In the genomic region with DNA sequence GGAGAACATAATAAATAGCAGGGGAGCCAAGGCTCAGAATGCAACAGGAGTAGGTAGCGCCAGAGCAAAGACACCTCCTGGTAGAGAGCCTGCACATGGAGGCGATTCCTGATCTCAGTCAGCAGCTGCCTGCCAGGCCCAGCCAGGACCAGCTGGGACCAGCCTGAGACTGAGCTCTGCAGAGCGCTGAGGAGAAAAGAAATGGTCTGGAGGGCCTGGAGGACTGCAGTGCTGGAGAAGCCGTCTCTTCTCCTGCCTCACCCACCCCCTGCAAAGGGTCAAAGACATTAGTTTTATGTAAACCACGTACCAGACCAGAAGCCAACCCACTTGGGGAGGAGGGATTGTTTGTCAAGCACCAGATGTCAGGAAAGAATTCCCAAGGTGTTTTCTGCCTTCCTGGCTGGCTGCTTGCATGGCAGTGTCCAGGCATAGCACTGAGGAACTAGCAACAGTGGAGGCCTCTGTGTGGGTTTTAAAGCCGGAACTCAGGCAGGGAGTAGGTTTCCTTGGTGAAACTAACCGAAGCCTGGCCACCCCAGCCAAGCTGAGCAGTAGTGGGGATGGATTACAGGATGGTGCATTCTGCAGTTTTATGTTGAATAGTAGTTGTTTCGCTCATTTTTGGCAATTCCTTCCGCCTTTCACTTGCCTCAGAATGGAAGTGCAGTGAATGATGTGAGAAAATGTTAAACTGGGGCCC, we compare ENCODE assay signal across 8 mouse cellular contexts.
DNase-seq lines count a peak whose midpoint lies in the region; ATAC-seq and TF ChIP-seq lines count a peak whose summit lies in the region.

No protein-coding gene starts in this region.

- no peak overlapping the region for H3K9ac ChIP-seq in hindbrain, embryonic 11.5 days (ENCODE audit: low read depth, low read length)
- H3K9ac ChIP-seq in limb, embryonic 11.5 days (ENCODE audit: low read length), result no peak overlapping the region; the same call in 1 of the 2 replicates

- POLR2A ChIA-PET in Patski (lab: Charles Lee), result no interaction called here

- CTCF ChIA-PET in Patski (lab: Charles Lee), result interaction anchor here (1.0 to 1.6 kb wide), 3 partner anchors 13 to 365 kb away, joined by 3 to 5 read pairs (median 3); no protein-coding TSS in a partner anchor

- H3K4me2 ChIP-seq in hindbrain, embryonic 11.5 days (replicated peaks; ENCODE audit: low read depth, low read length), result no peak overlapping the region
- H3K4me2 ChIP-seq in limb, embryonic 11.5 days (ENCODE audit: low read depth, severe bottlenecking), result no peak overlapping the region

- DNase-seq in 3T3-L1 (ENCODE audit: low read depth, low spot score) (peak; percentile 21), Patski (ENCODE audit: low read depth, low spot score) (peak; percentile 34)
- DNase-seq in hindbrain, embryonic 11.5 days (ENCODE audit: low spot score), result peak; percentile 54
- peak; percentile 74 for DNase-seq in limb, embryonic 11.5 days (ENCODE audit: low spot score)
- DNase-seq in ovary, adult 18-20 months (ENCODE audit: low spot score), result no peak
- DNase-seq in spleen, postnatal 36 days (ENCODE audit: low spot score in 2 of 2), result no peak
- no peak for DNase-seq in adrenal gland, adult 2 months

- H3K4me1 ChIP-seq in hindbrain, embryonic 11.5 days (replicated peaks; ENCODE audit: control insufficient read depth, insufficient read depth, low read length), result peaks cover 12% of the 10 kb centered on the region
- peaks cover 38% of the 10 kb centered on the region for H3K4me1 ChIP-seq in limb, embryonic 11.5 days (ENCODE audit: control insufficient read depth, insufficient read depth, low read length)
- peaks cover 38% of the 10 kb centered on the region for H3K4me1 ChIP-seq in olfactory bulb, adult 2 months (ENCODE audit: control insufficient read depth, insufficient read depth, low read length)

- 56% methylated on average over 9 of the region's 9 CpGs for WGBS in hindbrain, embryonic 11.5 days
- 35% methylated on average over 9 of the region's 9 CpGs for WGBS in limb, embryonic 11.5 days
- WGBS in olfactory bulb, adult 2 months, result 40% methylated on average over 9 of the region's 9 CpGs

- in situ Hi-C loops in Patski (cut with MboI; ENCODE audit: low pct_unique_long_range_greater_than_20kb), result no loop called here

- peak overlapping the region; percentile 37 for H3K27ac ChIP-seq in hindbrain, embryonic 11.5 days (ENCODE audit: low read depth, low read length)
- H3K27ac ChIP-seq in limb, embryonic 11.5 days (replicated peaks; ENCODE audit: low read depth, low read length), result peak overlapping the region; percentile 81
- H3K27ac ChIP-seq in olfactory bulb, adult 2 months (ENCODE audit: insufficient read depth, low read depth, low read length), result peak overlapping the region; percentile 44

- no peak for TF ChIP-seq POLR2A in olfactory bulb, adult 2 months (IDR thresholded peaks at IDR 0.05; ENCODE audit: insufficient read depth, low read depth, low read length)

- TF ChIP-seq CTCF in Patski (IDR thresholded peaks at IDR 0.05), result no peak
- TF ChIP-seq CTCF in olfactory bulb, adult 2 months (IDR thresholded peaks at IDR 0.05; ENCODE audit: insufficient read depth, low read depth, low read length), result no peak

- no peak overlapping the region for H3K4me3 ChIP-seq in hindbrain, embryonic 11.5 days (ENCODE audit: low read depth, low read length)
- no peak overlapping the region for H3K4me3 ChIP-seq in limb, embryonic 11.5 days (ENCODE audit: low read depth, low read length)
- no peak overlapping the region for H3K4me3 ChIP-seq in olfactory bulb, adult 2 months (ENCODE audit: insufficient read depth, low read depth, low read length)

- ATAC-seq in Patski, result peak; percentile 51
- peak; percentile 68 for ATAC-seq in hindbrain, embryonic 11.5 days (ENCODE audit: low FRiP score)
- peak; percentile 67 for ATAC-seq in limb, embryonic 11.5 days (ENCODE audit: insufficient number of reproducible peaks, low FRiP score, low TSS enrichment, low read depth)

- no peaks in the 10 kb centered on the region for H3K36me3 ChIP-seq in hindbrain, embryonic 11.5 days (ENCODE audit: control insufficient read depth, insufficient read depth, low read length)
- H3K36me3 ChIP-seq in limb, embryonic 11.5 days (ENCODE audit: control insufficient read depth, insufficient read depth, low read length), result no peaks in the 10 kb centered on the region

- H3K9me3 ChIP-seq in hindbrain, embryonic 11.5 days (ENCODE audit: control insufficient read depth, low read length), result no peaks in the 10 kb centered on the region
- H3K9me3 ChIP-seq in limb, embryonic 11.5 days (ENCODE audit: control insufficient read depth, low read length), result no peaks in the 10 kb centered on the region

- H3K27me3 ChIP-seq in Patski, result no peaks in the 10 kb centered on the region
- no peaks in the 10 kb centered on the region for H3K27me3 ChIP-seq in hindbrain, embryonic 11.5 days (ENCODE audit: control insufficient read depth, insufficient read depth, low read length)
- H3K27me3 ChIP-seq in limb, embryonic 11.5 days (ENCODE audit: control insufficient read depth, insufficient read depth, low read length), result no peaks in the 10 kb centered on the region

Comparison
In these comparisons a context has a peak if more than half of its experiments do, and no peak if none do; other contexts are left out.
1. DNase-seq: peak in 3T3-L1 (single experiment), Patski (single experiment), hindbrain, embryonic 11.5 days (single experiment) and limb, embryonic 11.5 days (single experiment); none in ovary, adult 18-20 months (single experiment), spleen, postnatal 36 days (0 of 2) and adrenal gland, adult 2 months (single experiment).
2. Peak in every context shown above with its lines, with median percentiles within 50 percentile points of each other: ATAC-seq and H3K27ac ChIP-seq.